ENCODE assay signal across 10 mouse cellular contexts in the genomic region with DNA sequence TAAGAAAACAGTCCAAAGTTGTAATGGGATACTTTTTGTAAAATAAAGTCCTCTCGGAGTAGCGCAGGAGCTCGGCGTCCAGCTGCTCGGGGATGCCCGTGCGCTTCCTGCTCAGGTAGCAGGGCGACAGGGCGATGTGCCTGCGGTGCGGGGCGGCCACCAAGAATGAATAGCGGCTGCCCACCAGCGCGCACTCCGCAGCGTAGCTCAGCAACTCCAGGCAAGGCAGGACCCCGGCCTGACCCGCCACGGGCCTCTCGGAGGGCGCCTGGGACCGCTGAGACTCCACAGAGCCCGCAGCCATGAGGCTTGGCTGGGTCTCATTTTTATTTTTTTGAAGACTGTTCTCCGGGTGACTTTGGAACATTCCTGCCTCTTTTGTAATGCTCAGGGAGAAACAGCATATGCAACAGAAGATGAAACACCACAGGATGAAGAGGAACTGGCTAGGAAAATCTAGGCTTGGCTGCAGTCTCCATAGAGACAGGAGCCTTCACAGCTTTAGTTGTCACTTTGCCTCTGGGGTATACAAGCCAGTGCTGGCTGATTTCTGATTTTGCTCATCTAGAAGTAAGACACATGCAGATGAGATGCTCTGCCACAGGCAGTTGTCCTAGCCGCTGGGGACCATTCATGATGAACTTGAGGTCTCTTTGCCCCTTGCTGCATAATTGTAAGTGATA. TPM values are rescaled to one million over a fixed set of nuclear protein-coding genes. Genes with fewer than 3 reads are reported as not detected.
DNase-seq lines count a peak whose midpoint lies in the region; ATAC-seq lines count a peak whose summit lies in the region.
"Had no signal": no experiment of that assay in that cellular context is flagged by ENCODE, and none has a peak within 500 bp of the region (broad histone marks: within the 10 kb centered on the region; RNA-seq: fewer than 3 reads in every experiment).

No protein-coding gene starts in this region.

- no peak overlapping the region; the same call in 1 of the 2 replicates for H3K9ac ChIP-seq in lung, embryonic 16.5 days (ENCODE audit: low read length)
- H3K9ac ChIP-seq in limb, embryonic 13.5 days, result no peak overlapping the region

- ATAC-seq in lung, embryonic 16.5 days (ENCODE audit: low read depth), result no peak; the same call in 1 of the 2 replicates
- ATAC-seq in limb, embryonic 13.5 days (ENCODE audit: low FRiP score, low read depth), result no peak

- no peaks in the 10 kb centered on the region for H3K27me3 ChIP-seq in lung, embryonic 16.5 days (ENCODE audit: control insufficient read depth, insufficient read depth, low read depth, low read length)
- H3K27me3 ChIP-seq in limb, embryonic 13.5 days, result peaks cover 4% of the 10 kb centered on the region; the same call in 1 of the 2 replicates

- H3K9me3 ChIP-seq in lung, embryonic 16.5 days (ENCODE audit: control insufficient read depth, low read length), result no peaks in the 10 kb centered on the region
- H3K9me3 ChIP-seq in limb, embryonic 13.5 days, result no peaks in the 10 kb centered on the region

- H3K4me2 ChIP-seq in lung, embryonic 16.5 days (ENCODE audit: low read depth, low read length), result peak overlapping the region; percentile 53
- peak overlapping the region; percentile 62 for H3K4me2 ChIP-seq in limb, embryonic 13.5 days (replicated peaks)

- DNase-seq in cerebellum, postnatal 25 days, result peak; percentile 5 to 6
- DNase-seq in cerebellum, adult 8-10 months, result no peak
- DNase-seq in lung, adult 18-20 months, result no peak
- peak; percentile 16 for DNase-seq in telencephalon, adult 2 months (ENCODE audit: low read depth, low spot score)
- DNase-seq in adrenal gland, adult 8-10 months, result no peak
- no peak for DNase-seq in cerebellum, adult 9-10 months

- 11% methylated on average over 26 of the region's 26 CpGs for WGBS in lung, embryonic 16.5 days
- WGBS in limb, embryonic 13.5 days, result 13% methylated on average over 26 of the region's 26 CpGs

- no peaks in the 10 kb centered on the region for H3K36me3 ChIP-seq in lung, embryonic 16.5 days (ENCODE audit: control insufficient read depth, insufficient read depth, low read length)
- H3K36me3 ChIP-seq in limb, embryonic 13.5 days, result no peaks in the 10 kb centered on the region

- H3K4me1 ChIP-seq in lung, embryonic 16.5 days (replicated peaks; ENCODE audit: control insufficient read depth, insufficient read depth, low read length), result no peaks in the 10 kb centered on the region
- no peaks in the 10 kb centered on the region for H3K4me1 ChIP-seq in limb, embryonic 13.5 days

- peak overlapping the region; percentile 26 for H3K4me3 ChIP-seq in lung, embryonic 16.5 days (ENCODE audit: low read length)
- peak overlapping the region; percentile 27 for H3K4me3 ChIP-seq in limb, embryonic 13.5 days

- no peak overlapping the region for H3K27ac ChIP-seq in lung, embryonic 16.5 days (ENCODE audit: low read length)
- no peak overlapping the region for H3K27ac ChIP-seq in limb, embryonic 13.5 days

RNA-seq across cellular contexts. Expression of a gene that starts 21.5 kb away (rescaled TPM):
- polyA plus RNA-seq in lung, embryonic 16.5 days (2015; fragmentation: Nextera tagmentation; extraction: Ambion mirVana), result 0.65 and 1.6 TPM in 2 replicates
- not detected in 2 replicates for polyA plus RNA-seq in limb, embryonic 13.5 days (2015; fragmentation: Nextera tagmentation; extraction: Ambion mirVana)
- total RNA-seq in adrenal gland, adult 8-10 months (2022), result under 1 TPM in 2 of 4 experiments, not detected in 2; 0.25 to 0.31 TPM
- polyA plus RNA-seq: C2C12; liver, embryonic 16.5 days had no signal

Comparison
In these comparisons a context has a peak if more than half of its experiments do, and no peak if none do; other contexts are left out.
1. DNase-seq: peak in cerebellum, postnatal 25 days (2 of 2) and telencephalon, adult 2 months (single experiment); none in cerebellum, adult 8-10 months (single experiment), lung, adult 18-20 months (0 of 2), adrenal gland, adult 8-10 months (single experiment) and cerebellum, adult 9-10 months (single experiment).